Mouse (Mus musculus) brain, embryonic 14.5 days (tissue): ENCODE results near the gene Adgrf5.

Experiments used
- CTCF ChIP-seq: fragments of 200-500 bp; IDR thresholded peaks from 2 replicates; pipeline ENCODE4 v1.5.1; 2012; ENCODE audit warnings: inconsistent platforms, mild to moderate bottlenecking, moderate library complexity, borderline replicate concordance; ENCODE audit not compliant: insufficient read depth, insufficient read length; ENCODE audit errors: extremely low read depth
- POLR2A ChIP-seq: fragments of 200-500 bp; IDR thresholded peaks from 2 replicates; pipeline ENCODE4 v1.6.1; 2012; ENCODE audit warnings: mild to moderate bottlenecking, inconsistent platforms, borderline replicate concordance; ENCODE audit not compliant: poor library complexity, insufficient read depth, insufficient read length, severe bottlenecking; ENCODE audit errors: extremely low read depth

DNA sequence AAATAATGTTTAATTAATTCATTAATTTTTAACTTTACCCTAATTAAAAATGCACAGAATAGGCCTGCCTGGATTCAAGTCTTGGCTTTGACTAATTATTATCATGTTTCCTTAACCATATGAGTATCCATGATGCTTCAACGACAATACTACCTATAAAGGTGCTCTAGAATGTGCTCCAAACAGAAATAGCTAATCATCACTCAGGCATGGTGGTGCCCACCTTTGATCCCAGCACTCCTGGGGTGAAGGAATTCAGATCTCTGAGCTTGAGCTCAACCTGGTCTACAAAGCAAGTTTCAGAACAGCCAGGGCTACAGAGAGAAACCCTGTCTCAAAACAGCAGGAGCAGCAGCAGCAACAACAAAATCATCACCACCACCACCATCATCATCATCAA is 140.3 kb downstream of the Adgrf5 start:
- TF ChIP-seq POLR2A, result no peak
- no peak for TF ChIP-seq CTCF
